Mouse (Mus musculus) megakaryocyte, adult 5-6 weeks (primary cell): ENCODE measurements around the gene Rftn2. TPM values are rescaled to one million over a fixed set of nuclear protein-coding genes. Genes with fewer than 3 reads are reported as not detected.

Experiments
- ATAC-seq: 2 replicates; pipeline ENCODE4 v1.8.0; 2016; ENCODE audit warnings: mild to moderate bottlenecking, inconsistent platforms; ENCODE audit not compliant: poor library complexity, severe bottlenecking
- total RNA-seq, 2 experiments: library from RNA; stranded (forward) in 1 of 2; stranded (reverse) in 1 of 2; fragments of 153-499, 151-499 nt in 1 of 2; fragments of 221-1000, 200-1000 nt in 1 of 2; gene quantifications; 2 replicates each; pipeline versions ENCODE4 v1.2.3 to v1.2.4; 2015 to 2017

The Rftn2 gene
- total RNA-seq (2015): 0.73 and 2.2 TPM in 2 replicates
- 1.7 and 2.5 TPM in 2 replicates for total RNA-seq (2017)

GRCm38 (mm10) chr1:55226011-55226857 is at the start of gene Rftn2:
Gene Rftn2 (minus strand): TSS chr1:55226782.
- peak; percentile 24; the same call in 1 of the 2 replicates for ATAC-seq

GRCm38 (mm10) chr1:55265447-55265846 is 38.9 kb upstream of the Rftn2 start:
- no peak for ATAC-seq

DNA sequence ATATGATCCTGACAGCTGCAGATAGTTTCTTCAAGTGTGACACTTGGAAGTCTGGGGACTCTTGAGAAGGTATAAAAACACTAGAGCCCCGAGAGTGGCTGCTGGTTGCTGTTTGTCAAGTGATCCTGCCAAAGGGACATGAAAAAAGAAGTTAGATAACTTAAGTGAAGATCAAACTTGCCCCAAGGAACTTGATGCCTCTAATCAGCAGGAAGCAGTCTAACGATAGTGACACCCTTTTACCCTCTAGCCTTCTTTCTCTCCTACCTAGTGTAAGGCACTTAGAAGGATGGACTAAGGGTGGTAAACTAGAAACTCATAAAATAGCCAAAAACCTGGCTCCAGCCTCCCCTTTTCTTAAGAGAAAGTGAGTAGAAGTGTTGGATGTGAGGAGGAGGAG is 37.8 kb upstream of the Rftn2 start:
- ATAC-seq: no peak

DNA sequence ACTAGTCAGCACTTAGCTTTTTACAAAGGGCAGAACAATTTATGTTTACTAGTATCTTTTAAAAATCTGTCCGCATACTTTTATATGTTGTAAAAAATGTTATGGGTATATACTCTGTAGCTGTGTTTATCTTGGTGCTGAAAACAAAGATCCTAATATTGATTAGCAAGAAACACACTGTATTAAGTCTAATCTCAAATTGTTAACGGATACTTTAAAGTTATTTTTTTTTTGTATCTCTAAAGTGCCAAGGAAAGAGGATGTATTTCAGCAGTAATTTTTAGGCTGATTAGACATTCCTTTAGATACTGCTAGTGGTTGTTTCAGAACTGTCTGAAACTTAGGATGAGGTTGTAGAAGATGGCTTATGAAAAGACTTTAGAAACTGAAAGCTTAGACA is 19.8 kb upstream of the Rftn2 start:
- no peak for ATAC-seq

DNA sequence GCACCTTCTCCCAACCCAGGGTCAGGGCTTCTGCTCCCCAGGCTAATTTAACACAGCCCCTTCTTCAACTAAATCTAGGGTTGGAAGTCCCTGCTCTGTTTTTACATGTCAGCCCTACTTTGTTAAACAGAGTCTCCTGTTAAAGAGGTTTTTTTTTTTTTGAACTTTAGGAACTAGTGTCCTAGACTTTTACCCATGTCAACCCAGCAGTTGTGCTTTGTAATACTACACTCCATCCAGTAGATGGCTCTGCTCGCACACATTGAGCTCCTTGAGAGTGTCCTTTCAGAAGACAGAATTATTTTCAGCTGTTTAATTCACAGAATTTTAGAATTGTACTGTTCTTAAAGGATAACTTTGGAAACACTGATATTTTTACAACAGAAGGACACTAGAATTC is 12.7 kb upstream of the Rftn2 start:
- peak; percentile 53; the same call in 1 of the 2 replicates for ATAC-seq

DNA sequence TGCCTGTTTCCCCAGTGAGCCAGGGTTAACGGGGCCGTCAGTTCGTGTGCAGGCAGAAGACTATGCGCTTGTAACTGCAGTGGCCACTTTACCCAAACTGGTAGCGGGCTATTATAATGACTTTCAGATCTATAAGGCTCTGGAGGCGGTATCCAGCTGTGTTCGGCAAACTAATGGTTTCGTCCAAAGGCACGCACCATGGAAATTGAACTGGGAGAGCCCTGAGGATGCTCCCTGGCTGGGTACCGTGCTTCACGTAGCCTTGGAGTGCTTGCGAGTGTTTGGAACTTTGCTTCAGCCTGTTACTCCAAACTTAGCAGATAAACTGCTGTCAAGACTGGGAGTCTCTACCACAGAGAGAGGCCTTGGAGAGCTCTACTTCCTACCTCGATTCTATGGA is 11.9 kb upstream of the Rftn2 start:
- ATAC-seq: no peak

DNA sequence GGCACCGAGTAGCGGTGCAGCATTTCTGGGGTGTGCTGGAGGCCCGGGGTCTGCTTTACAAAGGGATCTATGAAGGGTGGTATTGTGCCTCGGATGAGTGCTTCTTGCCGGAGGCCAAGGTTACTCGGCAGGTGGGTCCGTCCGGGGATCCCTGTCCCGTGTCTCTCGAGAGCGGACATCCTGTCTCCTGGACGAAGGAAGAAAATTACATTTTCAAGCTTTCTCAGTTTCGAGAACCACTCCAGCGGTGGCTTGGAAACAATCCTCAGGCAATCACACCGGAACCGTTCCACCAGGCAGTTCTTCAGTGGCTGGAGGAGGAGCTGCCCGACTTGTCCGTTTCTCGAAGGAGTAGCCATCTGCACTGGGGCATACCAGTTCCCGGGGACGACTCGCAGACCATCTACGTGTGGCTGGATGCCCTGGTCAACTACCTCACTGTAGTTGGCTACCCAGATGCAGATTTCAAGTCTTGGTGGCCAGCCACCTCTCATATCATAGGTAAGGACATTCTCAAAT is 11.1 kb upstream of the Rftn2 start:
- peak; percentile 15; the same call in 1 of the 2 replicates for ATAC-seq

- ATAC-seq: peak; percentile 96
Observed at GRCm38 (mm10) chr1:55236890-55237642, 10.5 kb upstream of the Rftn2 start, which contains the start of gene Mars2. Gene Mars2 (plus strand): TSS chr1:55237177.

GRCm38 (mm10) chr1:55236487-55236886 is 9.9 kb upstream of the Rftn2 start:
- ATAC-seq: no peak

DNA sequence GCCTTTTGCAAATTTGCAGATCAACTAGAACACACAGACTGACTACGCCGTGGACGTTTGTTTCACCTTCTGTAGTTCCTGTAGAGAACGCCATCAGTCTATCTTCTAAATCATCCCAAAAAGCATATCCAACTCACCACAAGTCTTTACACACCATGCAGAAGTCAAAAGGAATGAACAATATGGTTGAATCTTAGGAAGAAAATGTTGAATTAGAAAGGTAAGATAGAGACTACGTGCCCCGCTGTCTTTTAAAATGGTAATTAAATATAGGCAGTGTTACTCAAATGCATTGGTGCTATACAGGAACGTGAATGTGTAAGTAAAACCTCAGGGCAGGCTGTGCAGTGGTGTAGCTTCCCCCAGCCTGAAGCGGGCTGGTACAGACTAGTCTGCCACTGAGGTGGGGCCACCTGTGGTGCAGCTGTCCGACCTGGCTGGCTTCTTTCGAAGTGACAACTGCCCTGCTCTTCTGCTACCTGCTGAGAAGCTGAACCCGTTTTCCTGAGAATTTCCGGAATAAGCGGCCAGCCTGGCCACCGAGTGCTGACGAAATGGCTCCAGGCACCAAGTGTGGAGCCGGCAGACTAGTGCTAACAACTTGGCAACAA is 8.4 kb upstream of the Rftn2 start:
- no peak for ATAC-seq

DNA sequence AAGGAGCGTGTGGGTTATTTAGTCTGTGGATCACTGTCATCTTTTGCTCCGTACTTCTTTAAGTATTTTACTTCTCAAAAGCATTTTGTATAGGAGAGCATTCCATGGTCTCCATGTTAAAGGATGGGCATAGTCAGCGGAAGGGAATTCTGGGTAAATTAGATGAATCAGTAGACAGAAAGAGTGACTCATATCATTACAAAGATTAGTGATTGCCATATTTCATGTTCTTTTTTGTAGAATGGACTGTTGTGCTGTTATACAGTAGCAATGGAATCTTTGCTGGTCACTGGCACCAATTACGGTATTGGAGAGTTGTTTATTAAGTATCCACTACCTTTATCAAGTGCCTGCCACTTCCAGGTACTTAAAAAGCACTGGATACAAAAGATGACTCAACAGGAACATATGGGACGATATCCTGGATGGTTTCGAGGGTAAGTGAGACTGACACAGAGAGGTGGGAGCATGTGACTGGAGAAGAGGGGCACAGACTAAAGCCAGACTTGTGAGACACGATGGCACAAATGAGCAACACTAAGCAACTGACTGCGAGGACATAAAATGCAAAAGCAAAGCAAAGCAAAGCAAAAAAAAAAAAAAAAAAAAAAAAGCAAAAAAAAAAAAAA is 1.8 kb upstream of the Rftn2 start:
- ATAC-seq: no peak

GRCm38 (mm10) chr1:55227376-55227775 is 794 bp upstream of the Rftn2 start:
- no peak for ATAC-seq

DNA sequence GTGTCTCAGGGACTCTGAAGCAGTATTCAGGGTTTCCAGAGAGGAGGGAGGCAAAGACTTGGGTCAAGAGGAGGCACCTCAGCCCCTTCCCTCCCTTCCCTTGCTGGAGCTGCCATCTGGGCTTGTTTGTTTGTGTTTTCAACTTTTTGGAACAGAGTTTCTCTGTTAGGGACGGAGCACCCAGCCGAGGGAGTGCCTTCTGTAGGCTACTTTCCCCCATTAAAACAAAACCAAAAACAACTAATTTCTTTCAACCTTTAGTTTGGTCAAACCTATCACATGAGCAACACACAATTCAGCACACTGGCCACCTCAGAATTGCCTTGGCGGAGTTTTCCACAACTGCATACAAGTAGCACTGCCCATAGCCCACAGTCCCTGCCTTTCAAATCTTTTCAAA is 1.2 kb downstream of the Rftn2 start:
- no peak for ATAC-seq

DNA sequence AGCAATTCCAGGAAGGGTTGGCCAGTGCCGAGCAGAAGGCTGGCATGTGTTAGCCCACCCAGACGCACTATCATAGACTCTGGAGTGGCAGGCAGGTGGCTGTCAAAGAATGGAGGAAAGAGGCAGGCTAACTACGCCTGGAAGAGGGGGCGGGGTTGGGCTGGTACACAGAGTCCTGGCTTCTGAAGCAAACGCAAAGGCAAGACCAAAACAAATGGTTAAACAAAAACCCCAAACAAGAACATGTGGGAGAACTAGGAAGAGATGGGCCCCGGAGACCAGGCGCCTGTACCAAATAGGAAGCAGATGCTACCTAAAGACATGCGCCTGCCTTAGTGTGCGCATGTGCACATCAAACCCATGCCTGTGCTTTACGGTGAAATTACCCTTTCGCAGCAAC is 2.5 kb downstream of the Rftn2 start:
- no peak for ATAC-seq

- no peak for ATAC-seq
Observed at GRCm38 (mm10) chr1:55223026-55223425, 3.6 kb downstream of the Rftn2 start.

GRCm38 (mm10) chr1:55221352-55221751 is 5.2 kb downstream of the Rftn2 start:
- ATAC-seq: no peak

- ATAC-seq: no peak
Observed at GRCm38 (mm10) chr1:55217191-55217590, 9.4 kb downstream of the Rftn2 start.

- peak; percentile 99 for ATAC-seq
Observed at GRCm38 (mm10) chr1:55215185-55215813, 11.3 kb downstream of the Rftn2 start.

DNA sequence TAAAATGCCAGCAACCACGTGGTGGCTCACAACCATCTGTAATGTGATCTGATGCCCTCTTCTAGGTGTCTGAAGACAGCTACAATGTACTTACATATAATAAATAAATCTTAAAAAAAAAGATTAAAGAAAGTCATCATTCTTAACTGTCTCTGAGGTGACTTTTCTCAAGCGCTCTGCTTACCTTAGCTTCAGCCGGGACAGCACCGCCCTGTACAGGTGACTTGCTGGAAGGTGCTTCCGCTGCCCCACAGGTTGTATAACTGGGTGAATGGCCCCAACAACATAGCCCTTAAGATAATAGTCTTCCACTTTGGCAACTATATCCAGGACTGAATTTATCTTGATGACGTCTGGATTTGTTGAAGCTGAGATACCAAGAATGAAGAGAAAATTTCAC is 12.6 kb downstream of the Rftn2 start:
- no peak for ATAC-seq

GRCm38 (mm10) chr1:55213475-55213874 is 13.1 kb downstream of the Rftn2 start:
- no peak for ATAC-seq
